Mouse (Mus musculus) CH12F3 (cell line): ENCODE measurements around the gene Olfr373.
"Not testable (repeated sequence)": the region's sequence is repeated elsewhere in the genome, so short reads cannot be mapped to it uniquely, and the experiment has no call there.

Experiments used
- in situ Hi-C: fragments of 300-500 bp; cut with MboI; formaldehyde crosslinking; loops from 2 replicates; pipeline ENCODE4 v1.14.3; 2020; ENCODE audit warnings: low sequenced_read_pairs

Olfr373 gene

DNA sequence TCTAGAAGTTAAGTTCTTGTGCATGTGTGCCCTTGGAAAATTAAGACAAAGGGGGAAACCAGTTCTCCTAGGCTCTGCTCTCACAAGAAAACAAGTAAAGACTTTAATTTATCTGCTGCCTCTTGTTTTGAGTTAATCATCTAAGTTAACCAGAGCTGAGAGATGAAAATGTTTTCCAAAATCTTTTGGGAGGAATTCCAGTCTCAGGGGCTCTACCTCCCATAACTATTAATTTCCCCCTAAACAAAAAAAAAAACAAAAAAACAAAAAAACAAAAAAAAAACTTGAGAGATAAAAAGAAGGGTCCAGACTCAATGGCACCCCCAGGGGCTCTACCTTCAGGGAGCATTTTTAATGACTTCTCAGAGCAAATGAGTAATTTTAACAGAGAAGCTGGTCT lies at the start of gene Olfr373:
Gene Olfr373, plus strand, starts transcription at position 301 of the 400 bp plus-strand sequence.
- in situ Hi-C loops = not testable (repeated sequence)

DNA sequence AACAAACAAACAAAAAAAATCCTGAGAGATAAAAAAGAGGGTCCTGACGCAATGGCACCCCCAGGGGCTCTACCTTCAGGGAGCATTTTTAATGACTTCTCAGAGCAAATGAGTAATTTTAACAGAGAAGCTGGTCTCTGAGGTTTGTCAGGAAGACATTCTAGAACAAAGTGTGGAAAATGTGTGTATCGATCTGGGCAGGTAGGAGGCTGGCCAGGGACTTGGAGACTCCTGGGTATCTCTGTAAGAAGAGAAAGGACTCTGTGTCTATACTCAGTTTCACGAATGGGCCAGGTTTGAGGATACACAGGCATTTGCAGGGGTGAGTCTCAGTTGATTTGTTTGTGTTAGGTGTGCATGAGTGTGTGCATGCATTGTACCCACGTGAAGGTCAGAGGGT lies 42.1 kb upstream of the Olfr373 start, which contains the start of gene Olfr372:
Gene Olfr372, plus strand, starts transcription at position 301 of the 400 bp plus-strand sequence.
- in situ Hi-C loops = not testable (repeated sequence)

DNA sequence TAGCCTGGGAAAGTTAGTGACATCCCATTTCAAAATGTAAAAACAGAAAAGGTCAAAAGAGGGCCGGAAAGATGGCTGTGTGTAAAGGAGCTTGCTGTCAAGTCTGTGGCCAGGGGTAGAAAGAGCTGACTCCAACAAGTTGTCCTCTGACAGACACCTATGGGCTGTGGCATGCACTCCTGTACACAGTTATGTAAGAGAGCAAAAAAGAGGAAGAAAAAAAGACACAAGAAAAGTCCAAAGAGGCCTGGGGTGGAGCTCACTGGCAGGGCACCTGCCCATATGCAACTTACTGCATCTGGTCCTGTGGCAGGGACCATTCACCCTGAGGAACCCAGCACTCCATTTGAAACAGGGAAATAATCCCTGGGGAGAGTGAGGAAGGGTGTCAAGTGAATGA lies 40.5 kb upstream of the Olfr373 start:
- in situ Hi-C loops = no loop called here

DNA sequence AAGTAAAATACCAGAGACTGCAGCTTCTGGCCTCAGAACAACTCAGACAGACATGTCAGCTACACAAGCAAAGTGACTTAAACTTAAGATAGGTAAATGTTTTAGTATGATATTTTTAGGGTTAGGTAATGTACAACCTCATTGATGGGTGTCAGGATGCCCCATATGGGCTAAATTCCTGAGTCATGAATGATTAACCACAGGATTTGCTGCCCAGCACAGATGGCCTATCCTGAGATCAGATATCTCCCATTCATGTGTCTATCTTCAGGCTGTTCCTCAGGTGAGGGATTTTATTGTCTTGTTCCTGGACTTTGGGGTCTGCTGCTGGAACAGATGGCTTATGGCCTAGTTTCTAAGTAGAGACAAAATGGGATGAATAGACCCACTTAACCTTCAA lies 28.3 kb upstream of the Olfr373 start:
- in situ Hi-C loops = loop anchor here (25.0 kb wide), 1 partner anchor 917 kb away; no protein-coding TSS in a partner anchor

DNA sequence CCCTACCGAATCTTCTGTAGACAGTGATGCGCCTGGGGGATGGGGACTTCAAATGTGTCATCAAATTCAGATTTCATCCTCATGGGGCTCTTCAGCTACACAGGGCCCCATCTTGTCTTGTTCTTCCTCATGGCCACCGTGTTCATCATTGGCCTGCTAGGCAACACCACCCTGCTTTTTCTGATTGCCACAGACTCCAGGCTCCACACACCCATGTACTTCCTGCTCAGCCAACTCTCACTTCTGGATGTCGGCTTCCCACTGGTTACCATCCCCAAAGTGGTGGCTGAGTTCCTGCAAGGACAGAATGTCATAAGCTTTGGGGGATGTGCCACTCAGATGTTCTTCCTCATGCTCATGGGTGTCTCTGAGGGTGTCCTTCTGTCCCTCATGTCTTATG lies 25.3 kb upstream of the Olfr373 start:
- in situ Hi-C loops = loop anchor here (25.0 kb wide), 1 partner anchor 920 kb away; no protein-coding TSS in a partner anchor

DNA sequence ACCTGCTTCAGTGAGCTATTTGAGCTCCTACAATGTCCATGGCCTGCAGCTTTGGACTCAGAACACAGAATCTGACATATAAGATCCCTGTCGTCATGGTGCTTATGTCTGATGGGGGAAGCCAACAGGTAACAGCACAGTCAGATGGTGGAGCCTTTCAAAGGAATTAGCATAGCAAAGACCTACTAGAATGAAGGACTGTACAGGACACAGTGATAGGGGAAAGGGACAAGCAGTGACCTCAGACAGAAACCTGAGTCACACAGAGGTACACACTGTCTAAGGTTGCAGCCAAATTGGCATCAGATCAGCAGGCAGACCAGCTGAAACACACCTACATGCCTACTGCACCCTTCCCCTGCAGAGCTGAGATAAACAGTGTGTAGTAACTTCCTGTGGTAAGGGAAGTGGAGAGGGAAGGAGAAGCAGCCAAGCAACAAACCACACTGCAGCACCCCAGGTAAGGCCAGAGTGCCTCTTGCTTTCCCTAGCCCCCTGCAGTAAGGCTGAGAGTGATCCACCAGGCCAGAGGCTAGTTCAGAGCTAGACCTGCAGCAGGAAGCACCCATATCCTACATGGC lies 16.1 kb upstream of the Olfr373 start:
- in situ Hi-C loops = loop anchor here (25.0 kb wide), 1 partner anchor 930 kb away; no protein-coding TSS in a partner anchor

DNA sequence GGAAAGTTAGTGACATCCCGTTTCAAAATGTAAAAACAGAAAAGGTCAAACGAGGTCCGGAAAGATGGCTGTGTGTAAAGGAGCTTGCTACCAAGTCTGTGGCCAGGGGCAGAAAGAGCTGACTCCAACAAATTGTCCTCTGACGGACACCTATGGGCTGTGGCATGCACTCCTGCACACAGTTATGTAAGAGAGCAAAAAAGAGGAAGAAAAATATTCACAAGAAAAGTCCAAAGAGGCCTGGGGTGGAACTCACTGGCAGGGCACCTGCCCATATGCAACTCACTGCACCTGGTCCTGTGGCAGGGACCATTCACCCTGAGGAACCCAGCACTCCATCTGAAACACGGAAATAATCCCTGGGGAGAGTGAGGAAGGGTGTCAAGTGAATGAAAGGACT lies 1.8 kb downstream of the Olfr373 start:
- in situ Hi-C loops = no loop called here

DNA sequence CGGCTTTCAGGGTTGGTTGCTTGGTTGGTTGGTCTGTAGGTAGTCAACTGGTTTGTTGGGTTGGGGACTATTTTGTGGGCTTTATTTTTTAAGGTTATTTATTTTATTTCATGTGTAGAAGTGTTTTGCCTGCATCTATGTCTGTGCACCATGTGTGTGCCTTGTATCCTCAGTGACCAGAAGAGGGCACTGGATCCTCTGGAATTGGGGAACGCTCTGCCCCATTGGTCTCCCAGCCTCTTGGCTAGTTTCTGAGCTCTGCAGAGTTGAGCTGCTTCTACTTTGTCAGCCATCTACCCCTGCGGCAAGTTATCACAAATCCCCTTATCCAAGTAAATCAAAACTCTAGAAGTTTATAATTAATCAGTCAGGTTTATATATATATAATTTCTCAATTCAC lies 4.6 kb downstream of the Olfr373 start:
- in situ Hi-C loops = not testable (repeated sequence)

DNA sequence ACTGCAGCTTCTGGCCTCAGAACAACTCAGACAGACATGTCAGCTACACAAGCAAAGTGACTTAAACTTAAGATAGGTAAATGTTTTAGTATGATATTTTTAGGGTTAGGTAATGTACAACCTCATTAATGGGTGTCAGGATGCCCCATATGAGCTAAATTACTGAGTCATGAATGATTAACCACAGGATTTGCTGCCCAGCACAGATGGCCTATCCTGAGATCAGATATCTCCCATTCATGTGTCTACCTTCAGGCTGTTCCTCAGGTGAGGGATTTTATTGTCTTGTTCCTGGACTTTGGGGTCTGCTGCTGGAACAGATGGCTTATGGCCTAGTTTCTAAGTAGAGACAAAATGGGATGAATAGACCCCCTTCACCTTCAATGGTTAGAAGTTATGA lies 13.7 kb downstream of the Olfr373 start:
- in situ Hi-C loops = not testable (repeated sequence)

DNA sequence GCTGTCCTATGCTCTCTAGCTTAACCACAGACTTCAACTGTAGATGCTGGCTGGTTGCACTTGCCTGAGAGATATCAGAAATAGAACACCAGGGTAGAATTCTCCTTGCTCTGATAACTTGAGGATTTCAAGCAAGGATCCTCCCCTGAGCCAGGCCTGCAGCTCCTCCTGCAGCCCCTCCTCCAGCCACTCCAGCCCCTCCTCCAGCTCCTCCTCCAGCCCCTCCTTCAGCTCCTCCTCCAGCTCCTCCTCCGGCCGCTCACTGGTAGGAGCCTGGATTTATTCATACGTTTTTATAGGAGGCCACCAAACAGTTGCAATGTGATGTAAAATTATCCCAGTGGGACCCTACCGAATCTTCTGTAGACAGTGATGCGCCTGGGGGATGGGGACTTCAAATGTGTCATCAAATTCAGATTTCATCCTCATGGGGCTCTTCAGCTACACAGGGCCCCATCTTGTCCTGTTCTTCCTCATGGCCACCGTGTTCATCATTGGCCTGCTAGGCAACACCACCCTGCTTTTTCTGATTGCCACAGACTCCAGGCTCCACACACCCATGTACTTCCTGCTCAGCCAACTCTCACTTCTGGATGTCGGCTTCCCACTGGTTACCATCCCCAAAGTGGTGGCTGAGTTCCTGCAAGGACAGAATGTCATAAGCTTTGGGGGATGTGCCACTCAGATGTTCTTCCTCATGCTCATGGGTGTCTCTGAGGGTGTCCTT lies 16.6 kb downstream of the Olfr373 start:
- in situ Hi-C loops = not testable (repeated sequence)

DNA sequence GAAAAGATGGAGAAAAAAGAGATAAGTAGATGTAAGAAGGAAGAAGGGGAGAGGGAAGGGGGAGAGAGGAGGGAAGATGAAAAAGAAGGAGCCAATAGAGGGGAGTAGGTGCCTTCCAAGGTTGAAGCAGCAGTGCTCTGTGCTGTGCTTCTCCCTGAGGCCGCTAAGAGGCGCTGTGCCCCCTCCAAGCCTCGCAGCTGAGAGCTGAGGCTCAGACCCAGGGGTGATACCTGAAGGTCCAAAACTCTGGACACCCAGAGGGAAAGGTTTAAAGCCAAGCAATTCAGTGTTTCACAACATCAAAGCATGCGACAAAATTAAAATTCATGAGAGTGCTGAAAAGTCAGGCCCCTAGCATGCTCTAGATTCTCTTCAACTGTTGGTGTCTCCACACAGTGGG lies 22.2 kb downstream of the Olfr373 start:
- in situ Hi-C loops = no loop called here

DNA sequence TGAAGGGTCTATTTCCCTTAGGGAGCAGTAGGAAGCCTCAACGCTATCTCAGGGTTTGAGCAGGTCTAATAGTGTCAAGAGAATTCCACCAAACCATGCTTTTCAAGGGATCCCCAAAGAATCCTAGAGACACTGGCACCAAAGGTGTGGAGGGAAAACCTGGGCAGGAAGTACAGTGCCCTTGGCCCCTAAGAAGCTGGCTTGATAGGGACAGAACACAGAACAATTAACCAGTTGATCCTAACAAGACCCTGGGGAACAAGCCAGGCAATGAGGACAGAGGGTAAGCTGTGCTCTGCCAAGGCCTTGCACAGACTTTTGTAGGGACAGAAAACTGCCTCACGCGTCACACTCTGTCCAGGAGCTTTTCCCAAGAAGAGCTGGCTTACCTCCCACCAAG lies 23.8 kb downstream of the Olfr373 start, which contains the start of gene Olfr374:
Gene Olfr374, plus strand, starts transcription at position 301 of the 400 bp plus-strand sequence.
- in situ Hi-C loops = no loop called here

DNA sequence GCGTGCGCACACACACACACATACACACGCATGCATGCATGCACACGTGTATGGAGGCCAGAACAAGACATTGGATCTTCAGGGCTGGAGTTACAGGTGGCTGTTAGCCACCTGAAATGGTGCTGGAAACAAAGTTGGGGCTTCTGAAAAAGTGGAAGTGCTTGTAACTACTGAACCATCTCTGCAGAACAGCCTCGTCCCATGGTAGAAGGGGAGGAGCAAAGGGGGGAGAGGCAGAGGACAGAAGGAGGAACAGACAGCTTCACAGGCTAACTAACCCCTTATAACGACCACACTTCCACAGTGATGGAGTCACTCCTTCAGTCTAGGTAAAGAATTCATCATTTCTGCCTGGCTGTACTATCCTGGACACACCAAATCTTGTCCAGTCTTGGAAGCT lies 27.9 kb downstream of the Olfr373 start:
- in situ Hi-C loops = no loop called here

DNA sequence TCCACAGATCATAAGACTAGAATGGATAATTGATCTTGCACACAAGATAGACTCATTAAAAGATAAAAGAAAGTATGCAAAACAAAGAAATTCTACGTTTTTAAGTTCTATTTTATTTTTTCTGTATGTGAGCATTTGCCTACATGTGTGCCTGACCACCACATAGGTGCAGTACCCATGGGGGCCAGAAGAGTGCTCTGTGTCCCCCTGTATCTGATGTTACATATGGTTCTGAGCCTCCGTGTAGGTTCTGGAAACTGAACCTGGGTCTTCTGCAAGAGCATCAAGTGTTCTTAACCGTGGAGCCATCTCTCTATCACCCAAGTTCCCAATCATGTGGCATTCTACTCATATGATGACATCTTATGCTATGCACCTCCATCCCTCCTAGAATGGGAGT lies 29.5 kb downstream of the Olfr373 start:
- in situ Hi-C loops = no loop called here

DNA sequence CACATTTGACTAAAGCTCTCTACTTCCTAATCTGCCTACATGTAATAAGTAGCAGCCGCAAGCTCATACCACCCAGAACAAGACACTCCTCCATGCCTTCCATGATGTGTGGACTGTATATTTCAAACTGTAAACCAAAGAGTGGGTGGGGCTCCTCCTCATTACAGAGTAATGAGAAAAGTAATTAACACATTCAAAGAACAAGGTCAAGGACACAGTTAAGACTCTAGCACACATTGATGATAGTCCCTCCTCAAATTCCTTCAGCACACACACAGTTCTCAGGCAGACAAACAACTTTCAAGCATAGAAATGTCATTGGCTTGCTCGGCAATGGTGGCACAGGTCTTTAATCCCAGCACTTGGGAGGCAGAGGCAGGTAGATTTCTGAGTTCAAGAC lies 32.2 kb downstream of the Olfr373 start:
- in situ Hi-C loops = no loop called here

DNA sequence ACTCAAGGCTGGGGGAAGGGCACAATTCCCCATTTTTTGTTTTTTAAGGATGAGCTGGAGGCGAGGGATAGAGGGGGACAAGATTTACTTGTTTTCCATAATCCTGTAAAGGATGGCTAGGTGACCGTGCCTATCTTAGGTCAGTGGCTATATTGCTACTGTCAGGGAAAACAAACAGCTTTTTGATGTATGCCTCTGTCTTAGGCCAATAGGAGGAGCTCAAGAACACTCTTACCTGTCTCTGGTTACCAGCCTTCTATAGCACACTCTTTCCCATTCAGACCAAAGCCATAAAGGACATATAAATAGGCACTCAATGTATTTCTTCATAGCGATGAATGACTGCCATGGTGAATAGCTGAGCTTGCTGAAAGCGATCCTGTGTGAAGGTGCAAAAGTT lies 35.6 kb downstream of the Olfr373 start:
- in situ Hi-C loops = no loop called here

DNA sequence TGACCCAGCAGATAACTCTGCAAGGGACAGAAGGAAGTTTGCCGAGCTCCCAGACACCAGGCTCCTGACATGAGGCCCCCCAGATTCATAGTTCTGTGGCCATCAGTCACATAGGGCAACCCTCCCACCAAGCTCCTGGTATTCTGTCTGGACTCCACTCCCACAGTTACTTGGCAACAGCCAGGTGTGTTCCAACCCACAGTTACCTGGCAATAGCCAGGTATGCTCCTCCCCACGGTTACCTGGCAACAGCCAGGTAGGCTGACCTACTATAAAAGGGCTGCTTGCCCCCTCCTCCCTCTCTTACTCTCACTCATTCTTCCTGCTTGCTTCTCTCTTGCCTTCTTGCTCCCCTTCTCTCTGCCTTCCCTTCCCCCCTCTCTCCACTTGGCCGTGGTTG lies 38.5 kb downstream of the Olfr373 start:
- in situ Hi-C loops = not testable (repeated sequence)

DNA sequence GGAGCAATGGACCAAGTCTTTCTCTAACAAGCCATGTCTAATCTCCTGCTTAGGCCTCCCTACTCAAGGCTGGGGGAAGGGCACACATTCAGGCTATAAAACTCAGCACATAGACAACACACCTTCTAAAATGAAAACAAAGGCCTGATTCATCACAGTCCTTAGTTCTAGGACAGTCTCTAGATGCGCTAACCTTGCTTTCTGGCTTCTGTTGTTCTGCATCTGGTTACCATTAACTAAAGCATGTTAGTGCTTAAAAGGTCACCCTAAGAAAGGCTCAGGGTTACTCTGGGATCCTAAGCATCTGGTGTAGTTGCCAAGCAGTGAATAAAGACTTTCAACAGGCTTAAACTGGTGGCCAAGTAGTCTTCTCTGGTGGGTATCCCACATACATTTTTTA lies 39.0 kb downstream of the Olfr373 start:
- in situ Hi-C loops = no loop called here

DNA sequence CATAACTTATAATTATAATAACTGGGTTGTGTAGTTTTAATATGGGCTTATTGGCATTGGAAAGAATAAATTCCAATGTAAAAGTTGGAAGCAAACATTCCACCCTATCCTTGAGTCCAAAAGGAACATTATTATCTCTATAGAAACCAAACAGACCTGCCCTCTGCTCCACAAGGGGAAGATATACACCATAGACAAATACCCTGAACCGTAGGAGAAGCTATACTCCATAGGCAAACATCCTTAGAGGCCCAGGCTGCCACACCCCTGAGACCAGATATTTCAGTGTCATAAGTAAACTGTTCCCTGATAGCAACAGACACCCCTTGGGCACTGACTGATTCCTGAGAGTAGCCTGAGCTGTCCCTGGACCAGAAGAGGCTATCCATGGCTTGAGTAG lies 44.9 kb downstream of the Olfr373 start:
- in situ Hi-C loops = no loop called here

DNA sequence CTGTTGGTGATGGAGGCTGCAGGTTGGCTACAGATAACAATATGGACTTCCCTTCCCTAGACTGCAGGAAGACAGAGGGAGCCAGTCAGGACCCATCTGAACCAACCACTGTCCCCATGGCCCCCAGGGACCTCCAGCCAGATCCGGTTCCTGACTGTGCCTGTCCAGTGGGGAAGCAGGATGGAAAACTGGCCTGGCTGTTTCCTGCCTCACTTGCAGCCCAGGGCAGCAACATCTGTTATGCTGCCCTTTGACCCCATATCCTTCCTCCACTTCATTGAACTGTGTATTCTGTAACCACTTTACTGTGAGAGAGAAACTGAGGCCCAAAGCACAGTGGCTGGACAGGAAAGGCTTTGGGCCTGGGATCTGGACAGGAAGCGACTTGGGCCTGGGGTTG lies 48.3 kb downstream of the Olfr373 start:
- in situ Hi-C loops = no loop called here

DNA sequence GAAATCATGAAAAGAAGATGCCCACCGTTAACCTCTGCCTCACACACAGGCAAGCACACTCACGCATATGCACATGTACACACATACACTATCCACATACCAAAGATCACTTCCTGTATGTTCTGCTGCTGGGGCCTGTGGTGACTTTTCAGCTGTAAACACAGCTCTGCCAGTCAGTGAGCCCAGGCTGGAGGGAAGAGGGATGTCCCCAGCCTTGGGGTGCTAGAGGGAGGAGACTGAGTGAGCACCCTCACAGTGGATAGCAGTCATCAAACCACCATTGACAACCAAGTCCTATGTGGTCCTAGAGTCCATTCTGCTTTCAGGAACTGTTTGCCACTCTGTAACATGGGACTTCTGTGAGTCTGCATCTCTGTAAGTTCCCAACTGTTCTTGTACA lies 48.9 kb downstream of the Olfr373 start:
- in situ Hi-C loops = no loop called here

DNA sequence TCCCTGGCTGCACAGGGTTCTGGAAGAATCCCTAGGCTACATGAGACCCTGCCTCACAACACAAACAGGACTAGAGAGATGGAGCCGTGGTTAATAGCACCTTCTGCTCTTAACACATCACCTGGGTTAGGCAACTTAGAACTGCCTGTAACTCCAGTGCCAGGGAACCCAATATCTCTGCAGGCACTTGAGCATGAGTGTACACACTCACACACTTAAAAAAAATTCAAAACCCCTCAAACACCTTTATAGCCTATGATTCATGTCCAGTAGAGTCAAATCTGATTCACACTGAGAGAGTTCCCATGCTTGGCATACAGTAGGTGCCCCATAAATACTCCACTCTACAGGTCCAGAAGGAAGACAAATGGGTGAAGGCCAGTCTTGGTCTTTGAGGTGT lies 49.4 kb downstream of the Olfr373 start:
- in situ Hi-C loops = no loop called here
